9 mouse cellular contexts compared by ENCODE assay signal in genomic region chr17:65252160-65252559, GRCm38 (mm10).
DNase-seq lines count a peak whose midpoint lies in the region; ATAC-seq lines count a peak whose summit lies in the region.
"Had no signal": no experiment of that assay in that cellular context is flagged by ENCODE, and none has a peak within 500 bp of the region (broad histone marks: within the 10 kb centered on the region; RNA-seq: fewer than 3 reads in every experiment).

No protein-coding gene starts in this region.

- no peaks in the 10 kb centered on the region for H3K36me3 ChIP-seq in forebrain, embryonic 10.5 days (replicated peaks)
- H3K36me3 ChIP-seq: neural tube, embryonic 13.5 days had no signal

- H3K27me3 ChIP-seq in forebrain, embryonic 10.5 days (ENCODE audit: poor library complexity, severe bottlenecking): no peaks in the 10 kb centered on the region
- H3K27me3 ChIP-seq: neural tube, embryonic 13.5 days had no signal

- no peak overlapping the region for H3K4me3 ChIP-seq in forebrain, embryonic 10.5 days
- H3K4me3 ChIP-seq: neural tube, embryonic 13.5 days had no signal

- H3K4me1 ChIP-seq in forebrain, embryonic 10.5 days: no peaks in the 10 kb centered on the region
- H3K4me1 ChIP-seq: neural tube, embryonic 13.5 days had no signal

- H3K27ac ChIP-seq in forebrain, embryonic 10.5 days: no peak overlapping the region
- H3K27ac ChIP-seq: neural tube, embryonic 13.5 days had no signal

- H3K9me3 ChIP-seq in forebrain, embryonic 10.5 days: no peaks in the 10 kb centered on the region
- H3K9me3 ChIP-seq: neural tube, embryonic 13.5 days had no signal

- DNase-seq in cerebellum, postnatal 10 days: peak; percentile 69 to 70
- no peak for DNase-seq in cerebellum, adult 9-11 months
- DNase-seq in kidney, postnatal 10 days: peak; percentile 53
- no peak for DNase-seq in kidney, adult 11 months
- DNase-seq in testis, postnatal 10 days (ENCODE audit: low spot score): peak; percentile 50
- no peak for DNase-seq in testis, postnatal 14 days (ENCODE audit: low spot score)
- no peak for DNase-seq in forebrain, embryonic 10.5 days (ENCODE audit: extremely low spot score, low spot score)

- no peak for ATAC-seq in granulocyte monocyte progenitor cell, adult 5-6 weeks (replicated peaks; ENCODE audit: poor library complexity, severe bottlenecking)

- WGBS in forebrain, embryonic 10.5 days: 80% methylated on average over 2 of the region's 2 CpGs

Comparison
In these comparisons a context has a peak if more than half of its experiments do, and no peak if none do; other contexts are left out.
1. DNase-seq: peak in cerebellum, postnatal 10 days (2 of 2), kidney, postnatal 10 days (single experiment) and testis, postnatal 10 days (single experiment); none in cerebellum, adult 9-11 months (single experiment), kidney, adult 11 months (single experiment), testis, postnatal 14 days (single experiment) and forebrain, embryonic 10.5 days (single experiment).